Mouse (Mus musculus) liver, embryonic 13.5 days (tissue): ENCODE measurements around the gene Hscb. TPM values are rescaled to one million over a fixed set of nuclear protein-coding genes. Genes with fewer than 3 reads are reported as not detected.

Experiments used
- ATAC-seq: fragments of 200-750 bp; cut with Nextera tagmentation; 2 replicates; pipeline ENCODE4 v1.8.0; 2017; ENCODE audit warnings: low read depth, mild to moderate bottlenecking, moderate number of reproducible peaks, moderate library complexity
- DNase-seq: peaks from one replicate; pipeline ENCODE4 v3.0.0; 2022
- H3K27ac ChIP-seq: fragments of 300-500 bp; sonication (generic); 2 replicates; pipeline ENCODE4 v1.5.1; 2015; ENCODE audit warnings: moderate library complexity, mild to moderate bottlenecking, inconsistent platforms
- H3K27me3 ChIP-seq: fragments of 300-500 bp; sonication (generic); 2 replicates; pipeline ENCODE4 v1.6.1; 2015; ENCODE audit warnings: mild to moderate bottlenecking, inconsistent platforms
- H3K36me3 ChIP-seq: fragments of 300-500 bp; sonication (generic); 2 replicates; pipeline ENCODE4 v1.6.1; 2015; ENCODE audit warnings: mild to moderate bottlenecking, inconsistent platforms
- H3K4me1 ChIP-seq: fragments of 300-500 bp; sonication (generic); replicated peaks from 2 replicates; pipeline ENCODE4 v1.6.1; 2015; ENCODE audit warnings: inconsistent platforms
- H3K4me2 ChIP-seq: fragments of 300-500 bp; sonication (generic); 2 replicates; pipeline ENCODE4 v1.6.1; 2015; ENCODE audit warnings: inconsistent platforms, mild to moderate bottlenecking, moderate library complexity
- H3K4me3 ChIP-seq: fragments of 300-500 bp; sonication (generic); replicated peaks from 2 replicates; pipeline ENCODE4 v1.5.1; 2015; ENCODE audit warnings: mild to moderate bottlenecking, inconsistent platforms
- H3K9ac ChIP-seq: fragments of 300-500 bp; sonication (generic); 2 replicates; pipeline ENCODE4 v1.6.1; 2015; ENCODE audit warnings: mild to moderate bottlenecking, inconsistent platforms
- H3K9me3 ChIP-seq: fragments of 300-500 bp; sonication (generic); replicated peaks from 2 replicates; pipeline ENCODE4 v1.6.1; 2016; ENCODE audit warnings: inconsistent platforms
- WGBS: fragments of 180-500 bp; shearing (Covaris S2); methylation state at CpG from one replicate; pipeline ENCODE4 v1.1.7; 2015; ENCODE audit not compliant: insufficient replicate concordance; 5-methylcytosine and 5-hydroxymethylcytosine counted together
- polyA plus RNA-seq: library from polyadenylated mRNA; unstranded; fragments of >200 nt; fragmentation: Nextera tagmentation; extraction: Ambion mirVana; gene quantifications from 2 replicates; pipeline ENCODE4 v1.2.1, GENCODE M21; 2015

Gene Hscb
- polyA plus RNA-seq, 1 experiment from 2014 or later, result 62.4 TPM

DNA sequence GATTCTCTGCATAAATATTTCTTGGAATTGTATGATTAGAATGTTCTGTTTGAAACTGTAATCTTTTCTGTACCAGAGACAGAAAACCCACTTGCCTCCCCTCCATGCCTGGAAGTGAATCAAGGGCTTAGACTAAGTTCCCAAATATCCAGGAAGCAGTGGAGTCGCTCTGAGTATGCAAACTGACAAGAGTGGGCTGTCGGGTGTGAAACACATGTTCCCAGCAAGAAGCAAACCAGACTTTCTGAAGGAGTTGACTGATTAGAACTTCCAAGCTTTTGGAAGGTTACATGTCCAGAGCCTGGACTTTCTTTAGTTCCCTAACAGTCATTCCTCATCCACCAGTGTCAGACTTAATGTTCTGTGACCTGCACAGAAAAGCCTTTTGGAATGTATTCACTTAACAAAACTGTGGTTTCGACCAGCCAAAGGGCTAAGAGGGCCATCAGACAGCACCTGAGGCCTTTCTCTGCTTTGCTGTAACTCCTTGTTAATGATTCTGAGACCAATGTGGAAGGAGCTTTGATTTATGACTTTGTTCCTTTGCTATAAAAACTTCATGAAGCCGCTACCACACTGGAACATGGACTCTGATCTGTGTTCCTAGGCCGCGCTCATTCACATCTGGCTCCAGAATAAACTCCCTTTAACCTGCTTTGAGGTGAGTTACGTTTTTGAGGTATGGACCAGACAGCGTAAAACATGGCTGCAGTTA lies 12.6 kb downstream of the Hscb start:
- 0 out of 2 replicates have a peak, but pooled peaks cover 4% of the 10 kb centered on the region for H3K27me3 ChIP-seq
- 0 out of 2 replicates have a peak, but pooled peaks cover 4% of the 10 kb centered on the region for H3K4me1 ChIP-seq
- H3K4me3 ChIP-seq, result no peak overlapping the region
- no peak overlapping the region for H3K27ac ChIP-seq
- peaks cover 29% of the 10 kb centered on the region for H3K36me3 ChIP-seq
- no peak overlapping the region for H3K4me2 ChIP-seq
- no peak for DNase-seq
- H3K9me3 ChIP-seq, result no peaks in the 10 kb centered on the region
- 85% methylated on average over 8 of the region's 8 CpGs for WGBS
- ATAC-seq, result no peak
- no peak overlapping the region for H3K9ac ChIP-seq

DNA sequence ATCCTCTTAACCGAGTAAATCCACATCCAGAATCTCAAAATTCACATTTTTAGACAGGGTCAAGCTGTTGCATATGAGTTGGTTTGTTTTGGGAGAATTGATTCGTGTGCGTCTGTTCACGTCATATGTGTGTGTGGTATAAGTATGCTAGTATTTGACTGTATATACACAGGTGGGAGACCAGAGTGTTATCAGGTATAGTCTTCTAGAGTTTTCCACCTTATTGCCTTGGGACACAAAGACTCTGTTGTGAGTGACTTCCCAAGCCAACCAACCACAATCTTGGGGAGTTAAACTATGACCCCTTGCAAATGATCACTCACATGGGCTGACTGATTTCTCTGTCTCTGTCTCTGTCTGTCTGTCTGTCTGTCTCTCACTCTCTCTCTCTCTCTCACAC lies 15.2 kb downstream of the Hscb start:
- H3K36me3 ChIP-seq, result 0 out of 2 replicates have a peak, but pooled peaks cover 17% of the 10 kb centered on the region
- 77% methylated on average over 4 of the region's 4 CpGs for WGBS
- no peak overlapping the region for H3K4me2 ChIP-seq
- no peak overlapping the region for H3K9ac ChIP-seq
- H3K9me3 ChIP-seq, result no peaks in the 10 kb centered on the region
- H3K27ac ChIP-seq, result no peak overlapping the region
- H3K27me3 ChIP-seq, result 0 out of 2 replicates have a peak, but pooled peaks cover 4% of the 10 kb centered on the region
- H3K4me1 ChIP-seq, result 0 out of 2 replicates have a peak, but pooled peaks cover 4% of the 10 kb centered on the region
- ATAC-seq (no peak), DNase-seq (no peak)
- H3K4me3 ChIP-seq, result no peak overlapping the region

DNA sequence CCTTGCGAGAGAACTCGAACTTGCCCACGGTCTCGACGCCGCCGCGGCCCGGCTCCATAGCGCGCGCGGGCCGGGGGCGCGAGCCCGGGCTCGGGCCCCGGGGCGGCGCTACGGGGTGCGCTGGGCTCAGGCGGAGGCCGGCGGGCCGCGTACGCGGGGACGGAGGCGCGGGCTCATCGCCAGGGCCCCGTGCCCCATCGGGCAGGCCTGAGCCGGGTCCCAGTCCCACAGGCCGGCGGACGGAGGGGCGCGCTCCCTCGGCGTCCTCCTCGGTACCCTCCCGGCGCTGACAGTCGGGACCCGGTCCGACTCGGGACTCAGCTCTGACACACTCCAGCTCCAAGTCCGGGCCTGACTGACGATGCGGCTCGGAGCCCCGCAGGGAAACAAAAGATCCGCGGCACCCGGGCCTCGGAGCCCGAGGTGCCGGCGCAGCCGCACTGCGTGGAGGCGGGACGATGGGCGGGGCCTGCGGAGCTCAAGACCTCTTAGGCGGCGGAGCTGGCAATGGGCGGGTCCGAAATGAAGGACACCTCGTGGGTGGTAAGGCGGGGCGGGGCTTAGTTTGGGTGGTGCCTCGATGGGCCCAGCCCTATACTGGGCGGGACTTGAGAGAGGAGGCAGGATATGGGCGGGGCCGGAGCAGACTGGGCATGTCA lies 29.8 kb downstream of the Hscb start, which contains the start of gene Ulk1:
Gene Ulk1, minus strand, starts transcription at position 431 of the 659 bp plus-strand sequence.
- Histone ChIP-seq H3K4me2 (peak within 1 kb of the TSS; percentile 97), H3K9me3 (no peaks in the 10 kb centered on the region), H3K36me3 (peaks cover 29% of the 10 kb centered on the region), H3K4me1 (peaks cover 55% of the 10 kb centered on the region), H3K27ac (peak within 1 kb of the TSS; percentile 95), H3K9ac (peak within 1 kb of the TSS; percentile 99), H3K4me3 (peak within 1 kb of the TSS; percentile 91), H3K27me3 (no peaks in the 10 kb centered on the region)
- DNase-seq, result peak; percentile 100
- peak; percentile 84 for ATAC-seq
- WGBS, result under 1% methylated on average over 78 of the region's 80 CpGs

DNA sequence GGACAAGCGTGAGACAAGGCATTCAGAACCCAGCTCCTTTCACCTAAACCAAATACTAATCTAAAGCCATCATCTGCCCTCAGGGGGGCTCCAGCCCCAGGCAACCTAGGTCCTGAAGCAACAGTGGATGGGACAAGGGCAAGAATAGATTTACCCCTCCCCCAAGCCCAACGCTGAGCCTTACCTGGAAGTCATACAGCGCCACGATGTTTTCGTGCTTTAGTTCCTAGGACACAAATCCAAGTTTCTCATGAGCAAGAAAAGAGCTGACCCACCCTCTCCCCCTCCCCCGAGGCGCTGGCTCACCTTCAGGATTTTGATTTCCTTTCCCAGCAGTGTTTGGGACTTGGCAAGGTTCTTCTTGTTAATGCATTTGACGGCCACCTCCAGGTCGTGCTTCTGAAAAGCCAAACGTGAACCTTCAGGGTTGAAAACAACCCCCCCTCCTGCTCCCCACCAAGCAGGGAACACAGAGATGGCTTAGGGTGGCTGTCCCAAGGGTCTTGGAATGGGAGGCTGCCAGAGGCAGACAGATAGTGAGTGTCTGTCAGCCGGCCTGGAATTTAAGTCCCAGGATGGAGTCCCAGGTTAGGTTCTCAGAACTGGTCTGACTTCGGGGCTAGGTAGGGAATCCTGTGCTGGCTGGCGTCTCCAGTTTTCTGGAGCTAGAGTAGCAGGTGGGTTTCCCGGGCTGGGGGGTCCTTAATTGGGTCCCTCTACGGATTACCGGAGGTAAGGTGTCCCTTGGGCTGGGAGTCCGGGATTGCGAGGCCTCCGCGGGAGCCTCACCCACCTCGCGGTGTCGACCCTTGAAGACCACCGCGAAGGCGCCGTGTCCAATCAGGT lies 30.5 kb downstream of the Hscb start:
- H3K27me3 ChIP-seq, result no peaks in the 10 kb centered on the region
- H3K9me3 ChIP-seq, result no peaks in the 10 kb centered on the region
- 1% methylated on average over 27 of the region's 27 CpGs for WGBS
- peaks cover 62% of the 10 kb centered on the region for H3K4me1 ChIP-seq
- H3K4me3 ChIP-seq, result peak overlapping the region; percentile 91
- DNase-seq (peak; percentile 17), ATAC-seq (no peak)
- H3K36me3 ChIP-seq, result peaks cover 34% of the 10 kb centered on the region
- H3K9ac ChIP-seq, result peak overlapping the region; percentile 99
- peak overlapping the region; percentile 97 for H3K4me2 ChIP-seq
- peak overlapping the region; percentile 95 for H3K27ac ChIP-seq

DNA sequence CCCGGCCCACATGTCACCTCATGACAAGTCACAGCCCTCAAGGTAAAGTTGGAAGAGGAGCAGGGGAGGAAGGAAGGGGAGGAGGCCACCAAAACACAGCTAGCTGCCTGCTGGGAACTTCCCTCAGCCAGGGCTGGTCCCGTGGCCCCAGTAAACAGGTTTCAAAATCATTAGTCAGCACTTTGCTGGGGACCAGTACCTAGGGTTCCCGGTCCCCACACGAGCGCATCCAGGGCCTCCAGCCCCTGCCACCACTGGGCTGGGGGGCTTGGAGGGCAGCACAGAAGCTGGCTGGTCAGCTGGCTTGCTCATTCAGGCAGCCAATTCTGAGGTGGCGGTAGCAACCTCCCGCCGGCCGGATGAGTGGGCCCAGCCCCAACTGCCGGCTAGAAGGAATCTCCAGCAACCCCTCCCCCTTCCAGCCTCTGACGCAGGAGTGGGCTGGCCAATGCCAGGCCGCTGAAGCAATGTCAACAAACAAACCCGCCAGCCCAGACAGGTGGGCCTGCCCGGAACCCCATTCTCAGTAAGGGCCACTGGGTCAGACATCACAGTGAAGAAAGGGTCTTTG lies 31.4 kb downstream of the Hscb start:
- Histone ChIP-seq H3K36me3 (peaks cover 34% of the 10 kb centered on the region), H3K4me2 (peak overlapping the region; percentile 97), H3K4me1 (peaks cover 71% of the 10 kb centered on the region), H3K9ac (peak overlapping the region; percentile 99), H3K27me3 (no peaks in the 10 kb centered on the region), H3K27ac (peak overlapping the region; percentile 95), H3K9me3 (no peaks in the 10 kb centered on the region), H3K4me3 (peak overlapping the region; percentile 91)
- WGBS, result under 1% methylated on average over 14 of the region's 14 CpGs
- peak; percentile 85 for DNase-seq
- ATAC-seq, result peak; percentile 76

DNA sequence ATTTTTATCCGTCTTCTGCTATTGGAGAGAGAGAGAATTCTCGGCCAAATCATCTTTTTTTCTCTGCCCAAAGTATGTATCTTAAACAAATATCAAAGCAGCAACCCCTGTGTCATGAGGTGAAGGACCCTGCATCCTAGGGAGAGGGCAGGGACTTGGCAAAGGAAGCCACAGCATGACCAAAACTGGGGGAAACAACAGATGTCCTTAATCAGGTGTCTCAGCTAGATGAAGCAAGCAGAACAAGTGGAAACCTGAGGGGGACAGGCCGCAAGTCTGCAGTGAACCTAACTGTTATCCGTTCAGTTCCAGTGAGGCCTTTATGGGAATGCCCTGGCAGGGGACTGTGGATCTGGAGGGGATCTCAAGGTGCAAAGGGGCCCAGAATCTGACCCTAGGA lies 32.1 kb downstream of the Hscb start:
- whole genome bisulfite sequencing, result 82% methylated on average over 4 of the region's 4 CpGs
- Histone ChIP-seq H3K9ac (peak overlapping the region; percentile 99), H3K4me2 (peak overlapping the region; percentile 97), H3K4me3 (peak overlapping the region; percentile 91), H3K36me3 (peaks cover 34% of the 10 kb centered on the region), H3K9me3 (no peaks in the 10 kb centered on the region), H3K4me1 (peaks cover 78% of the 10 kb centered on the region), H3K27me3 (no peaks in the 10 kb centered on the region), H3K27ac (peak overlapping the region; percentile 95)
- DNase-seq (no peak), ATAC-seq (no peak)

DNA sequence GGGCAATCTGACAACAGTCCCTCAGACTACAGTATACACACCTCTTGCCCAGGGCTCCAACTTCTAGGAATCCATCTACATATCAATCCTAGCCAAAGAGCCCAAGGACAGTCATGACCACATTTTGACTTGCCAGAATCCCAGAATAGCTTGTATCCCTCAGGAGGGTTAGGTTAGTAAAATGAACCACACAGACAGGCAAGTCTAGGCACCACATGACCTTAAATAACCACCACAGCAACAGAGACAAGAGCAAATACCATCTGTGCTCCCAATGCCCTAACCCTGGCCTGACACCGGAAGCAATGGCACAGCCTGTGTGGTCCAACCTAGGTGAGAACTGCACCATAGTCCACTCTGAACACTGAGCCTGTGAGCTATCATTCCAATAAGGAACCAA lies 32.9 kb downstream of the Hscb start:
- H3K9ac ChIP-seq, result peak overlapping the region; percentile 99
- H3K9me3 ChIP-seq, result no peaks in the 10 kb centered on the region
- H3K4me2 ChIP-seq, result peak overlapping the region; percentile 97
- WGBS, result 88% methylated on average over 1 of the region's 1 CpGs
- ATAC-seq (no peak), DNase-seq (no peak)
- H3K4me3 ChIP-seq, result peak overlapping the region; percentile 91
- H3K27me3 ChIP-seq, result no peaks in the 10 kb centered on the region
- H3K4me1 ChIP-seq, result peaks cover 86% of the 10 kb centered on the region
- H3K27ac ChIP-seq, result peak overlapping the region; percentile 95
- H3K36me3 ChIP-seq, result peaks cover 38% of the 10 kb centered on the region

DNA sequence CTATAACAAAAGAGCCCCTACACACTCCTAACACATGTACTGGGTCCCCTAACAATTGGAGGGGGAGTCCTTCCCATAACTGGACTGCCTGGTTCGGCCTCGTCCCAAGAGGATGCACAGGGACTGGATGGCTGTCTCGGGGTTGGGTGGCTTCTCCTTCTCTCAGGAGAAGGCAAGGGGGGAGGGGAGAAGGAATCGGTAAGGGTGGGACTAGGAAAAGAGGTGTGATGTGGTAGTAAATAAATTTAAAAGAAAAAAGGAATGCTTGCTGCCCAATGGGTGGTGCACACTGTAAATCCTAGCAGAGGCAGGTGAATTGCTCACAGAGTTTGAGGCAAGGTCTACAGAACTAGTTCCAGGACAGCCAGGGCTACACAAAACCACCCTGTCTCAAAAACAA lies 33.4 kb downstream of the Hscb start:
- no peaks in the 10 kb centered on the region for H3K27me3 ChIP-seq
- no peaks in the 10 kb centered on the region for H3K9me3 ChIP-seq
- H3K4me3 ChIP-seq, result no peak overlapping the region
- H3K36me3 ChIP-seq, result peaks cover 43% of the 10 kb centered on the region
- no peak overlapping the region; the same call in 1 of the 2 replicates for H3K27ac ChIP-seq
- H3K4me1 ChIP-seq, result peaks cover 91% of the 10 kb centered on the region
- no peak for DNase-seq
- H3K9ac ChIP-seq, result peak overlapping the region; percentile 99; the same call in 1 of the 2 replicates
- no peak for ATAC-seq
- H3K4me2 ChIP-seq, result peak overlapping the region; percentile 97; the same call in 1 of the 2 replicates
- 83% methylated on average over 4 of the region's 4 CpGs for WGBS

DNA sequence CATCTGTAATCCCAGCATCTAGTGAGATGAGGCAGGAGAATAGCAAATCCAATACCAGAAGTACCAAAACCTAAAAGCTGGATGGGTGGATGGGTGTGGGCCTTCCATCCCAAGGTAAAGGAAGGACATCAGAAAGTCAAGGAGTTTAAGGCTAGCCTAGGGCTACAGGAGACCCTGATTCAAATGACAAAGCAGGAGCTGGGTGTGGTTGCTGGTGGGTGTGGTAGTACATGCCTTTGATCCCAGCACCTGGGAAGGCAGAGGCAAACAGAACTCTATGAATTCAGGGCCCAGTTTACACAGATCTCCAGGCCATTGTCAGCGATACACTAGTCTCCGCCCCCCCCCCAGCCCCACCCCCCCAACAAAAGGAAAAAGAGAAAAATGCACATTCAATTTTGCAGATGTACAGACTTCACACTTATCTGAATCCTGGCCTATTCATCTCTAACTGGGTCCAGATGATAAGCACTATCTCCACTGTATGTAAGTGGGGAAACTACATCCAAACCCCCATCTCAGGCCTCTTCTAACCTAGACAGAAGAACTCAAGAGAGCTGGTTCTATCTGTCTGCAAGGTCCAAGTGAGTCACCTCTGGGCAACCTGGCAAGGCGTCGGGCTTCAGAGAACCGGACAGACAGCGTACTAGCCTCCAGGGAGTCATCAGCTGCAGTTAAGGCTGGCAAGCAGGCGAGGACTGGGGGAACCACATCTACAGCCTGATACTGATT lies 35.4 kb downstream of the Hscb start:
- Histone ChIP-seq H3K27ac (peak overlapping the region; percentile 74), H3K4me3 (peak overlapping the region; percentile 11; the same call in 1 of the 2 replicates), H3K27me3 (no peaks in the 10 kb centered on the region), H3K9ac (peak overlapping the region; percentile 46), H3K4me2 (peak overlapping the region; percentile 56), H3K36me3 (peaks cover 58% of the 10 kb centered on the region), H3K4me1 (peaks cover 97% of the 10 kb centered on the region), H3K9me3 (no peaks in the 10 kb centered on the region)
- 29% methylated on average over 7 of the region's 7 CpGs for WGBS
- ATAC-seq, result peak; percentile 27; the same call in 1 of the 2 replicates
- DNase-seq, result no peak

DNA sequence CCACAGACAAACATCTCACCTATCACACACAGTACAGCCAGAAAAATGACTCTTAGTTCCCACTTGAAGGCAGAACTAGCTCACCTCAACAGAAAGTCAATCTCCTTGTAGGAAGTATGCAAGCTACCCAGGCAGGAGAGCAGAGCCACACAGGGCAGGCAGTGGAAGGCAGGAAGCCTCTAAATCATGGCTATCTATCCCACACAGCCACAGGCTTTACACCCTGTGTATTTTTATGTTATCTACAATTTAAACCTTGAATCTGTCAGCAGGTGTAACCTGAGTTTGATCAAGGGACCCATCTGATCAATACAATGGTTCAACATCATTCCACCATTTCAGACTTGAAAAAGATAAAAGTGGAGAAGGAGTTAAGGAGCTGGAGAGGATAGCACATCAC lies 36.8 kb downstream of the Hscb start:
- no peak overlapping the region for H3K4me3 ChIP-seq
- no peak for ATAC-seq
- H3K27me3 ChIP-seq, result no peaks in the 10 kb centered on the region
- H3K4me2 ChIP-seq, result no peak overlapping the region
- peaks cover 71% of the 10 kb centered on the region for H3K36me3 ChIP-seq
- peaks cover 95% of the 10 kb centered on the region for H3K4me1 ChIP-seq
- no peak overlapping the region for H3K9ac ChIP-seq
- H3K27ac ChIP-seq, result no peak overlapping the region
- DNase-seq, result no peak
- no peaks in the 10 kb centered on the region for H3K9me3 ChIP-seq
